Mouse (Mus musculus): ENCODE data around the gene Ube3b. TPM values are rescaled to one million over a fixed set of nuclear protein-coding genes. Genes with fewer than 3 reads are reported as not detected.

Ube3b gene
- polyA plus RNA-seq (2012; rRNA removed): 42.4 and 47.2 TPM in 2 replicates

DNA sequence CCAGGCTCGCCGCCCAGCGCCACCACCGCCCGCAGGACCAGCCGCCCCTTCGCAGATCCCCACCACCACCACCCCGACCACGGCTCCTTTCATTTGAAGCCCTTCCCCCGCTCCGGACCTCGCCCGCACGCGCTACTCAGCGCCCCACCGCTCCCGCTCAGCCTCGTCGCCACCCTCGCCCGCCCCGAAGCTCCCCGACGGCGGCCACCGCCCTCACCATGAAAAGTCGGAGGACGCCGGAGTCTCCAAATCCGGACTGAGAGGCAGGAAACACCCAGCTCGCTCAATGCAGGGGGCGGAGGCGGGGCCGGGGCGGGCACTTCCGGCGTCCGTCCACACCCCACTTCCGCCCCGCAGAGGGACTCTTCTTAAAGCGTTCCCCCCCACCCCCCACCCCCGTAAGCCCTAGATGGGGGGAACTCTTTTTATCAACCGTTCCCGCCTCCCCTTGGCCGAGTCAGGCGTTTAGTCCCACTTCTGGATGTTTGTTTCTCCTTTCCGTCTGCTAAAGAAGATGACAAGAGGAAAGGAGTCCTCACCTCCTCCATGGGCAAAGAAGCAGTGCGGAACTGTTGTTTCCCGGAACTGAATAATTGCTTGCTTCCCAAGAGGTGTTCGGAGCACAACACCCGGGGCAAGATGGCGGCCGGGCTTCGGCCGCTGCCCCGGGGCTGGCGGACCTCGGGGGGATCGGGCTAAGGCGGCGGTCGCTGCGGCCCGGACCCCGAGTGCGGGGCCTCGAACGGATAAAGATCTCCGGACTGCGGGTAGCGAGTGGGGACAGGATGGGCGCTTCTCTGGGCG lies at the start of gene Ube3b, which contains the start of gene Kctd10:
Gene Ube3b (plus strand): TSS at position 399 of the 804 bp plus-strand sequence.
Gene Kctd10 (minus strand): TSS at position 300 of the 804 bp plus-strand sequence.

DNA sequence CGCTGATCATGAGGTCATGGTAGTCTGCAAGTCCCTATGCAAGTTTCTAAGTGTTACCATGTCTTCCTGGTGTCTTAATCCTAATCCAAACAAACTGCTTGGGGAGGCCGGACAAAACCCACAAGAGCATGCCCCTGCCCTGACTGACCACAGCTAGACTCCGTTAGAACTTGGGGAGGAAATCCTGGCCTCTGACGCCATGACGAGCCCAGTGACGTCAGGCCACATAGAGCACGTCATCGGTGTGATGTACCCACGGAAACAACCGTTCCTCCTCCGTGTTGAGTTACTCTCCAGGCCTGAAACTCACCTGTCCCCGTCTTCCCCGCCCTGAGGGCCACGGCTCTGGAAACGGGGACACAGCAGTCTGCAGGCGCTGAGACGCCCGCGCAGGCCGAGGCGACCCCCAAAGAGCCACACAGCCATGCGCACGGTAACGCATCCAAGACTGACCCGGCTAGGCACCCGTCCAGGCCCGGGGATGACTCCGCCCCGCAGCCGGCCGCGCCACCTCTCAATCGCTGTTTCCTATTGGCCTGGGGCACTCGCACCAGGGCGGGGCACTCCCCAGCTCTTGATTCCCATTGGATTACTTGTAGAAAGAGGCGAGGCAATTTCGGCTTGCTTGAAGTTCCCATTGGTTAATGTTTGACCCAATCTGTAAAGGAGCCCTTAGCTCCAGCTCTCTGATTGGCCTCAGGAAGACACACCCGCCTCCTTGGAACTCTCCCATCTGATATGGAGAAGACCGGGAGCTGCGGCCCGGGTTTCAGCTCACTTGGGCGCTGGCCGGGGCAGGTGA lies 63.4 kb downstream of the Ube3b start, which contains the start of the genes Mmab and Mvk:
Gene Mmab (minus strand): TSS at position 495 of the 802 bp plus-strand sequence.
Gene Mvk (plus strand): TSS at position 704 of the 802 bp plus-strand sequence.

Other genes starting within 250 kb of the Ube3b start
- gene Acacb, start 234.1 kb upstream of the Ube3b start, polyA plus RNA-seq (2012; rRNA removed): 3.6 TPM in 2 replicates
- 0.28 and 0.49 TPM in 2 replicates for gene Foxn4, start 106.8 kb upstream of the Ube3b start, polyA plus RNA-seq (2012; rRNA removed)
- 1.1 and 1.3 TPM in 2 replicates for gene Myo1h, start 91.4 kb upstream of the Ube3b start, polyA plus RNA-seq (2012; rRNA removed)
- 72.8 and 73.8 TPM in 2 replicates for gene Kctd10, start 99 bp upstream of the Ube3b start, polyA plus RNA-seq (2012; rRNA removed)
- 30.3 and 33.6 TPM in 2 replicates for gene Mmab, start 63.5 kb downstream of the Ube3b start, polyA plus RNA-seq (2012; rRNA removed)
- gene Mvk, start 63.7 kb downstream of the Ube3b start, polyA plus RNA-seq (2012; rRNA removed): 70.1 and 73.1 TPM in 2 replicates
- gene Fam222a, start 187.4 kb downstream of the Ube3b start, polyA plus RNA-seq (2012; rRNA removed): 6.6 and 6.8 TPM in 2 replicates

Data from central nervous system, embryonic 18 days (tissue).